Mouse (Mus musculus) stomach, postnatal 0 days (tissue): ENCODE data around the gene Fen1.

ENCODE experiments used
- CTCF ChIP-seq: IDR thresholded peaks from 2 replicates; pipeline ENCODE4 v1.5.1; 2016; ENCODE audit warnings: antibody characterized with exemption, low read depth, mild to moderate bottlenecking, moderate library complexity
- EP300 ChIP-seq: optimal IDR thresholded peaks from 2 replicates; pipeline ENCODE3; 2016; ENCODE audit warnings: antibody characterized with exemption

GRCm38 (mm10) chr19:10219593-10219992 lies 15.6 kb upstream of the Fen1 start:
- TF ChIP-seq CTCF (no peak), EP300 (no peak)
